Mouse (Mus musculus) adipocyte (in vitro differentiated cells): ENCODE measurements at regions not wholly inside any gene's neighbourhood (a gene's known extent, or its start where the extent isn't known, plus 50 kb on each side); places are given as distances from the start of the nearest gene placed in this dataset.

ENCODE experiments used
- DNase-seq: peaks from one replicate; pipeline ENCODE4 v3.0.0-alpha.2; 2016; ENCODE audit warnings: low spot score

DNA sequence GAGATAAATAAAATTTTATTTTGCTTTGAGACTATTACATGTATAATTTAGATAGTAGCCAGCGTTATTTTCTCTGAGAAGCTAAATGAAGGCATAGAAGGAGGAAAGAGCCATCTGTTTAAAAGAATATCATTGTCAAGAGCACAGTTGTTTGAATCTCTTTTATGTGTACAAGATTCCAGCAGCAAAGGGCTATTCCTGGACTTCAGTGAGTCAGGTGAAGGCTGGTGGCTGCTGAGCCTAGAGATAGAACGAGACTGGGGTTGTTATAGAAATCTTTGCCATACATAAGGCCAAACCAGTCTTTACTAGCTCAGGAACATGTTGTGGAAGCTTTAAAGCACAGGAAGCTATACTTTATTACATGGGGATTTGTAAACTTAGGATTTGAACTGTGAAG lies 261.6 kb downstream of the Adcyap1 start:
- no peak for DNase-seq

DNA sequence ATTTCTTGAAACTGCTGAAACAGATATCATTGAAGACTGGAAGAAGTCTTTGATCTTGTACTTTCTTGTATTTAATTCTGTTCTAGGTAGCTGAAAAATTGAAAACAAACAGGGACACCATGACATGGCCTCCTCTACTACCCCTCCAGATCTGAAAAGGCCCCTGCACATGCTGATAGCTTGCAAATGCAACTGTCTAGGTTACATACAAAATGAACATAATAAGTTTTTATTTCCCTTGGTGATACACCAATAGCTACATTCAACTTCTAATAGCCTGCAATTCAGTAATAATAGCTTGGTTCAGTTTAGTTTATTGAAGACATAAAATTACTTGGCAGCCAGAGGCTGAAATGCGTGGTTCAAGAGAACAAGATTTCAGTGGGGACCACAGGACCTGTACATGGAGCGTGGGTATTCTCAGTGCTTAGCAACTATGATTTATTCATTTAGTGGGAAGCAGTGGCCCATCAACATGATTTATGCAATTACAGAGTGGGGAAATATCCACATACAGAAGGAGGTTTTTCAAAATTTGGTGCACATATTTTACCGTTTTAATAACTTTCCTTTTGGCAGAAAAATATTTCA lies 264.9 kb downstream of the Adcyap1 start:
- DNase-seq, result no peak

DNA sequence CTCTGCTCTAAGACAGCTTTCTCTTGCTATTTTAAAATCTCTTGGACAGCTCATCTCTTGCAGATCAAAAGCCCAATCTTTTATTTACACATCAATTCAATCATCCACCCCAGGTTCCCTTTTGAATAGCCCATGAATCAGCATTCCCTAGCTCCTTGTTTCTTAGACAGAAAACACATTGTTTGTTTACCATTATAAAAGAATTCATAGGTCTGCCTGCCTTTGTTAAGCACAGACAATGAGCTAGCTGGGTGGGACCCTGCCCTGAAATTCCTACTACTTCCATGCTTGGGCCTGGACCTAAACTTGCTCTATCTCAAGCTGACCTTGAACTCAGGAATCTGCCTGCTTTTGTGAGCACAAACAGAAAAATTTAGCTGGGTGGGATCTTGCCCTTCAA lies 283.6 kb downstream of the Adcyap1 start:
- no peak for DNase-seq

DNA sequence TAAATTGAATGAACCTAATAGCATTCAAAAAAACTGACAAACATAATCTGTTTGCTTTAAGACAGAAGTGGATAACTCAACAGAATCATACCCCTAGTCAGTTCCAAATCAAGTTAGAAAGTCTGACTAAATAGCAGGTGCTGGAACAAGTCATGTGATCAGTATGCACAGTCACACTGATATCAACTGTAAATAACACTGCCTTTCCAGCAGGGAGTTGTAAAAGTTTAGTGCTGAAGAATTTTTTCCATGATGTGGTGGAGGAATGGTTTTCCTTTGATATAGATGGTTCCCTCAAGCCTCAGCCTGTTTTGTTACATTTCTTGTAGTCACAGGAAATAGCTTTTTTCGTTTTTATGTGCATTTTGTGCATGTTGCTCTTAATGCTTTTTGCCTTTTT lies 285.7 kb downstream of the Adcyap1 start:
- no peak for DNase-seq

DNA sequence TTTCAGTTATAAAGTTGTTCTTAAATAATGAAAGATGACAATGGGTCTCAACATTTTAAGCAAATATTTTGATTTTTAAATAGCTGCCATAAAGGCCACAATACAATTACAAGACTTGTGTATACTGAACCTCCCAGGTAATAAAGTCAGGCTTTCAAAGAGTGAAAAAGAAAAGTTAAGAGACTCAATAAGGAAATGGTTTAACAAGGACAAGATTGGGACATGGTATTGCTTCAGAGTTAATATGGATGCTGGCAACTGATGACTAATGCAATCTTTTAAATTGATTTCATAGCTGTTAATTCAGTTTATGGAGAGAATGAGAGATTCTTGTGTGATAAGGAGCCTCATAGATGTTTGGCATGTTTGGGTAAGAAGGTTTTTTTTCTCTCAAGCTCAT lies 287.6 kb downstream of the Adcyap1 start:
- no peak for DNase-seq

DNA sequence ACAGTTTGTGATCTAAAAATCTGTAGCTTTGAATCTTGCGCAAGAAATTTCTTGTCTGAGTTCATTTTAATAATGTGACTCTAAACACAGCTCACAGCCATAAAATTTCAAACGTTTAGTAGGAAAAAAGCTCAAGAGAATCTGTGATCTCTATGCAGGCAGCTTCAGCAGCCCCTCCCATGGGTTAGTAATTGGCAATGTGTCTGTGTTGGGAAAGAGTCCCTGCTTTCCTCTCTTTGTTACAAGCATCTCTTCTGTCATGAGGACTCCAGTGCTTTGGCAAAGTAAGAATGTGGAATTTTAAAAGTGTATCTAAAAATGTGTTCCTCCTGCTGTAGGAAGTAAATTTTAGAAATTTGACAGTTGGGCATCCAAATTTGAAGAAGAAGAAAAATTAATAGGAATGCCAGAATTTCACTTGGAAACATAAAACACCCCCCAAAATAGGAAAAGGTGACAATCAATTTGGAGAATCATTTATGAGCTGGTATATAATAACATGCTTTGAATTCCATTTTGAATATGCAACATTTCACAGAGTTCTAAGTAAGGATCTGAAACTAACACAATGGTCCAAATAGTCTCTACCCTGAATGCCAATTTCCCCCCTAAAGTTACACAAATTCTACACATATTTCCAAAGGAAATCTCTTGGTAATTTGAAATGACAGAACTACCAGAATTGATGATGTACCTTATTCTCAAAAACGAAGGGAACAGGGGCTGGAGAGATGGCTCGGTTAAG lies 291.3 kb downstream of the Adcyap1 start:
- DNase-seq, result no peak

DNA sequence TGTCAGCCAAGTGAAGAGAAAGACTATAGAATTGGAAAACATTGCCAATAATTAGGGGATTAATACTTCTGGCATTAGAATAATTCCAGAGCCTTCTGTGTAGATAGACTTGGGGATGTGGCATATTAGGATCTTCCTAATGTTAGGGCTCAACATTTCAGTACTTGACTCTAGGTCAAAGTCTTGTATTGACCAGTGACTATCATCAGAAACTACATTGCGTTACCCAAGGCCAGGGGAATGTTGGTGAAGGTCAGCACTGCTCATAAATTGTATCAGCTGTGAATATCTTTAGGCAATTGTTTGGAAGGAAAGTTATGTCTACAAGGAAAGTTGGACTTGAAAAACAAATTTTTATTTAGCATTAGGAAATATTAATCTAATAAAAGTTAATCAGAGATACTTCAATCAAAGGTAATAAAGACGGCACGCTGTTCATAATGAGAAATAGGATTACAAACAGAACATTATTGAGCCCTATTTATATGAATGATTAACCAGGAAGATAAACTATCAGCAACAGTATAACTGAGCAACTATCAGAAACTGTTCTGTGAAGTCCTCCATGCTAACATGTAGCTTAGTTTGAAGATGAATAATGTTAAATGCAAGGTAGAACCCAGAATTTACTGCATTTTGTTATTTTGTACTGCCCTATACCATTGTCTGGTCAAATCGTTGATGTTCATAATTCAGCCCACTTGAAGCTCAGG lies 310.2 kb downstream of the Adcyap1 start:
- DNase-seq, result no peak

DNA sequence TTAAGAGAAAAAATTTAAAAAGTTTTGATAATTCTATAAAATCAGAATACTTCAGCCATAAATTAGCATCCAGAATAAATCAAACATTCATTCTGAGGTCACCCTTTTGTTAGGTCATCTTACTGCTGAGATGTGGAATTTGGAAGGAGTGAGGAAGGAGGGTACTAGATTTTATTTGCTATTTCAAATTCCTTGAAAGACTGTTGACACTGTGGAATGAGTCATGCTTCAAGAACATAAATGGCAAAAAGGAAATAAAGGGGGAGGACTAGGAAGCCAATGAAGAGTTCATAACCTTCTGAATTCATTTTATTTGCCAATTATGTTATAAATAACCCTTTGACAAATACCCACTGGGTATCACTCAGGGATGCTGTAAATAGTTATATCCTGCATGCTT lies 324.6 kb downstream of the Adcyap1 start:
- DNase-seq, result no peak

DNA sequence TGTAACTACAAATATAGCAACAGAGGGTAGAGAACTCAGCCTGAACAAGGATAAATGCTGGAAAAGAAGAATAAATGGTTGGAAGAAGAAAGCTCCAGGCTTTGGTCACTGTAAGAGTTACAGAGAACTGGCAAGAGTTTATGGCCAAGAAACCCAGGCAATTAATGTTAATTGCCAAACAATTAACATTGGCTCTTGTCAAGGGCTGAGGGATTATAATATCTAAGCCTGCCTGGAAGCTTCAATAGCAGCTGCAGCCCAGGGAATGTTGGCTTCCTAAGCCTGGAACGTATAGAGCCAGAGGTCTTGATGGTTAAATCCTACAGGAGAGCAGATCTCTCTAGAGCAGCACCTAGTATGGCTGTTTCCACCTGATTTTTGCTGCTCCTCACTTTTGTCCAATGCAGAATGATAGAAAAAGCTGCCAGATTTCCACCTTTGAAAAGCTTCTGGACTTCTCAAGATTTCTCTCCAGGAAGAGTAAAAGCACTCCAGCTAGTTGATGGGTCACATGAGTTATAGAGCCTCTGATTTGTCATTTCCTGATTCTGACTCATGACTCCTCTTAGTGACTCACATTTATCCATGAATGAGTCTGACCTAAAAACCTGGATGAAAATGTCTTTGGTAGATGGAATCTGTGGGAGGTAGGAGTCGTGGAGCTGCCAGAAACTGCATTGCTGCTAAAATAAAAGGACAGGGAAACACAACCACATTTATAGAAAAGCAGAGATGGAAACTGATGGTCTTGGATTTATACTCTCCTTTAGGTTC lies 327.2 kb downstream of the Adcyap1 start:
- DNase-seq, result no peak

DNA sequence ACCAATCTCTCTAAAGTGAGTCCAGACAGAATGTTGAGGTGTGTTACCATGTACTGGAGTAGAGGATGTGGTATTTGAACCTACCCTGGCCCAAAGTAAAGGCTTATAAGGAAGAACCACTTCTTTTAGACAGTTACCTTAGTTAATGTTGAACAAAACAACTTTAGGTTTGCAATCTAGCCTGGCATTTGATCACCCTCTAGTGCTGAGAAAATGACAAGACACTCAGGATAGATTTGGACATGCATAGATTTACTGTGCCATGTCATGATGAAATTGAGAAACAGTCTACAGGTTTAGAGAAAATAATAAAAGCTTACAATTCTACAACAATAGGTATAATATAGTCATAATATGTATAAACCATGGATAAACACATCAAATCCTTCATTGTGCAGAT lies 333.7 kb downstream of the Adcyap1 start:
- DNase-seq, result peak; percentile 10

DNA sequence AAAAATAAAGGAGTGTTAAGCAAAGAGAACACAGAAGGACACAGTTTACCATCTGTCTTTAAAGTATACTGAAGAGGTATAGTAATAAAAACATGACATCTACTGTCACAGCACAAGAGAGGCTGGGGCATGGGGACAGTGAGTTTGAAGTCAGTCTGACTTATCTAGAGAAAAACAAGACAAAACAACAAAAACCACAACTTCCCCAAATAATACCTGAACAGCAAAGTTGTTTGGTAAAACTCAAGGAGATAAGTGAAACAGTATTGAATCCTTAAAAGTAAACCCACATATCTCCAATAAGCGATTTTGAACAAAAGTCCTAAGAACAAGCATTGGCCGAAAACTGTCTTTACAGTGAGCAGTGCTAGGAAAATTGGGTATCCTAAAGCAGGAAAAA lies 336.1 kb downstream of the Adcyap1 start:
- no peak for DNase-seq

DNA sequence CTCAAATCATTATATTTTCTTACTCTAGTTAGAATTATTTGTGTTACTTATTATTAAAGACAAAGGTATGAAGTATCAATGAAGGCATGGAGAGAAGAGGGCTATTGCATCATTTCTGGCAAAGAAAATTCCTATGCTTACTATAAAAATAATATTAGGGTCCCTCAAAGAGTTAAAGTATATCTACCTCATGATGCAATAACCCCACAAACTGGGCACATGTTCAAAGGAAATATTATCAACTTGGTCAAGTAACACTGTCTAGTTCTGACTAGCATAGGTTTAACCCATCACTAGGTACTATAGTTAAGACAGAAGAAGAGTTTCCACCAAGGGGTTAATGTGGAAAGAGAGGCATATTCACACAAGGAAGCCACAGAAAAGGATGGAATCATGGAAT lies 336.9 kb downstream of the Adcyap1 start:
- no peak for DNase-seq

DNA sequence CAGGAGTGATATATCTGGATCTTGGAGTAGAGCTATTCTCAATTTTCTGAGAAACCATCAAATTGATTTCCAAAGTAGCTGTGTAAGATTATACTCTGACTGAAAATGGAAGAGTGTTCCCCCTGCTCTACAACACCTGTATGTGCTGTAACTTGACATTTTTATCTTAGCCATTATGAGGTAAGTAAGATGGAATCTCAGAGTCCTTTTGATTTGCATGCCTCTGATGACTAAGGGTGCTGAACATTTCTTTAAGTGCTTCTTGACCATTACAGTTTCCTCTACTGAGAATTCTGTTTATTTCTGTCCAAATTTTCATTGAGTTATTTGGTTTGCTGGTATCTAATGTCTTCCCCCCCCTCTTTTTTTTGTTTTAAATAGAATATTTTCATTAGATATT lies 343.0 kb downstream of the Adcyap1 start:
- no peak for DNase-seq

DNA sequence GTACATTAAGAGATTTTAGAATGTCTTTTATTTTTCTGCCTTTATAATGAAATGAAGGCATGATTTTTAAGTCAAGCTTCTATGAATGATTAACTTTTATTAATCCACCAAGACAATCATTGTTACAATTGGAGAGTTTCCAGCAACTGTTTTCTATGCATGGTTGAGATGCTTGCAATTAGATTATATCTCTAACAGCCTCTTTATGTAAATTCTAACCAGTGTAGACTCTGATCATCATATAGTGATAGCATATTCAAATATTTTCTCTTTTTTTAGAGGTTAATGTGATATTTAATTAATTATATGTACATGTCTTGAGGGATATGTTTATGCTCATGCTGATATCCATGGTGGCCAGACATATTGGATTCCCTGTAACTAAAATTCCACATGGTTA lies 351.5 kb downstream of the Adcyap1 start:
- DNase-seq, result no peak

DNA sequence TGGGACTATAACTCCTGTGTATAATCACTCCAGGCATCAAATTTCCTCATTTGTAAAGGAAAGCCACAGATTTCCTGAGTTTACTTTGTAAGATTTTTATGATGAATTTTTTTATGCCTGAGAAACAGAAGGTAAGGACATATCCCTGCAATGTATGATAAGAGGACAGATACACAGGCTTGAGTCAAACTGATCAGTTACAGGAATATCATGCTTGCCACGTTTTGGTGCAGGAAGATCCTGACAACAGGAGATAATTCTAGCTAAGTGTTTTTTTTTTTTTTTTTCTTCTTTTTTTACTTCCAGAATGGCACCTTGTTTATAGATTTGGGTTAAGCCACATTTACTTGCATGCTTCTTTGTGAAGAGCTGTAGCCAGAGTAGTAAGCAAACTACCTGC lies 357.1 kb downstream of the Adcyap1 start:
- DNase-seq, result no peak

DNA sequence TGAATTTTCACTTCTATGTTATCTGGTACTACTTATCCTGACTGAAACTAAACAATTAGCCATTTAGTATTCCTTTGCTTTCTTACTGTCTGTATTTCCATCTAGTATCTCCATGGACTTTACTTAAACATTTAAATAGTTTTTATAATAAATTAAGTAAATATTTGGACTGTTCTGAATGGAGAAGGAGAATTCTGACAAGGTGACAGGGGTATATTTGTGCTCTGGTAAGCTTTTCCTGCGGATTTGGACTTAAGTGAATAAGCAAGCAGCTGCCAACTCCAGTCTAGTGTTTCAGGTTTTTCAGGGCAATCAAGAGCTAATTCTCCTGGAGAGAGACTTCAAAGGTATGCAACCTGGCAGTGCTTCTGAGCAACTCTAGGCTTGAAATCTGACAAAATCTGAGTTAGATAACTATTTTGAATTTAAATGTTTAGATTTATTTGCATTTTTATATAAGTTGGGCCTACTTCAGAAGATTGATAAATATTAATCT lies 364.5 kb downstream of the Adcyap1 start:
- no peak for DNase-seq

DNA sequence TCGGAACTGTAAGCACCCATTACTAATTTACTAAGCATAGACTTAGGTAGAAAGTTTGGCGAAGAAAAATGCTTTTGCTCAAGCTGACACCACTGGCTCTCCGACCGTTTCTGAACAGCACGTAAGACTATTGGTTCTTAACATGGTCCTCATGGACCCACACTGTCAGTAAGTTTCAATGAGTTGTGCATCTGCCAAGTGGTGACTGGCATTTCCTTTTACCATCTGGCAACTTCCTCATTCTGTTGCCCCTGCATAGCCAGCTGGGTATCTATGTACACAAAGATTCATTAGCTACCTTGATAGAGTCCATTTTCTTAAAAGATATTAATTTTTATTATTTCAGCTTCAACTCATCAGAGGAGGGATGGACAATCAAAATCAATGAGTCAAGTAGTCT lies 381.2 kb downstream of the Adcyap1 start:
- no peak for DNase-seq

DNA sequence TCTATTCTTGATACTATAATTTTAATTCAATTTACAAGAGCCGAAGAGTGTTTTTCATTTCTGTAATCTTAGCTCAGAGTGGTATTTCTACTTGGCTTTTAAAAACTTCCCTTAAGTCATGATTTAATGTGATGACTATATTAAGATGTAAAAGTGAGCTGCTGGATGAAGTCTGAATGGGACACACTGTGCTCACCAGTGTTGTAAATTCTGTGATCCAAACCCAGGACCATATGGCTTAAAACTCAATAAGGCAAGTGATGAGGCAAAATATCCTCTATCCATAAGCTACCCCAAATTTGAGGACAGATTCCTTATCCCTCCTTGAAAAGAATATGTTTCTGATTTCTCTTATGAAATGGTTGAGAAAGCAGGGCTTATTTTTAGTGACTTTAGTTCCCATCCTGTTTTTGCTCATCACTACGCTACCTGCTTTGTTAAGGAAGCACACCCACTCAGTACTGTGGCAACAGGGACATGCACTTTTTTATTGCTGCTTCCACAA lies 399.4 kb downstream of the Adcyap1 start:
- DNase-seq, result no peak

DNA sequence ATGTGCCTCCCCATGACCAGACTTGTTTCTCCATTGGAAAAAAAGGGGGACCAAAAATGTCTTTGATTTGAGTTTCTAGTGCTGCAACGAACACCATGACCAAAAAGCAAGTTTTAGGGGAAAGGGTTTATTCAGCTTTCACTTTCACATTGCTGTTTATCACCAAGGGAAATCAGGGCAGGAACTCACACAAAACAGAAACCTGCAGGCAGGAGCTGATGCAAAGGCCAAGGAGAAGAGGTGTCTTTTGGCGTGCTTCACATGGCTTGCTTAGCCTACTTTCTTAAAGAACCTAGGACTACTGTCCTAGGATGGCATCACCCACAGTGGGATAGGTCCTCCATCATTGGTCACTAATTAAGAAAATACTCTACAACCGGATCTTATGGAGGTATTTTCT lies 401.4 kb downstream of the Adcyap1 start:
- DNase-seq, result no peak

DNA sequence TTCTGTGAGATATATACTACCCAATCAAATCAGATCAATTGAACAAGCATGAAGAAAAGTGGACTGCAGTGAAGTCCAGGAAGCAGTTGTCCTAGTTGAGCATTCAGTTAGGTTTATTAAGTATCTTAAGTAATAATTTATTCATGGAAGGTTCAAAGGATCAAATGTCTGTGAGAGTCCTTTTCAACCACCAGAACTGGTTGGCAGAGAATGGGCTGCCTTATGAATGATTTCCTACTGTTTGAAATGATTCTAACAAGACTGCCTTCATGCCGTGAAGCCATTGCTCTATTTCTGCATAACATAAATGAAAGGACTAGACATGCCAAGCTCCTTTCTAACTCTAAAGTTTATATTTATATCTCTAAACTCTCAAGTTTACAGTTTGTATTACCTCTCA lies 410.4 kb downstream of the Adcyap1 start:
- DNase-seq, result no peak

DNA sequence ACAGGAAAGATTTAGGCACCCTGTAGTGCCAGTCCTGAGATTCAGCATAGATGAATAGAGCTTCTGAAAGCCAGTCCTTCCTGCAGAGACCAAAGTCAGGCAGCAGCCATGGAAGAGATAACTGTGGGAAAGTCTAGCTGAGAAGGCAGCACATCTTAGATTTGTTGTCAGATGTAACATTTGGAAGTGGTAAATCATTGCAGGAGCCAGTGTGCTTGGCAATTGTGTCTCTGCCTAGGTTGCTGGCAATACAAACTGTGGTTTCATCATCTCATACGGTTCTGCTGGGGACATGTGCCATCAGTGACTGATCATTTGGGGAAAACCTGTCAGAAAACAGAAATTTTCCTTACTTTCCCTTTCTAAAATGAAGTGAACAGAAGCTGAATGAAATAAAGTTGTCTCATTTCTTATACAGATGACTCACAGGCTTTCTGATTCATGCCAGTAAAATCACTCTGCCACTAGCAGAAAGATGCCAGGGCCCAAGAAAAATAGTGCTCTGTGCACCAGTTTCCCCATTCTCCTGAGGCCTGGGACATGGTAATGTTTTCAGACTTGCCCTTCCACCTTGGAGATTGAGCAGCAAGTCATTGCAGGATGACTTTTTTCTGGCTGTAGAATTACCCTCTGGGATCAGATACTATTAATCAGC lies 411.3 kb downstream of the Adcyap1 start:
- peak; percentile 16 for DNase-seq
